Mouse (Mus musculus): ENCODE data around the gene Pcdh15. TPM values are rescaled to one million over a fixed set of nuclear protein-coding genes. Genes with fewer than 3 reads are reported as not detected.

The Pcdh15 gene
- polyA plus RNA-seq, 2 experiments = 1.0 TPM

GRCm38 (mm10) chr10:73928672-73929071 is 829.5 kb downstream of the Pcdh15 start:
- H3K4me1 ChIP-seq (ENCODE audit: control insufficient read depth, insufficient read depth, low read length) = no peaks in the 10 kb centered on the region
- TF ChIP-seq POLR2A (IDR thresholded peaks at IDR 0.05; ENCODE audit: borderline replicate concordance, extremely low read depth, insufficient read depth, insufficient read length) = no peak
- H3K27me3 ChIP-seq (ENCODE audit: control insufficient read depth, insufficient read depth, low read length) = no peaks in the 10 kb centered on the region
- H3K36me3 ChIP-seq (ENCODE audit: control insufficient read depth, insufficient read depth, low read length) = no peaks in the 10 kb centered on the region
- no peak overlapping the region for H3K4me2 ChIP-seq (replicated peaks; ENCODE audit: low read depth, low read length, severe bottlenecking)
- H3K9me3 ChIP-seq (ENCODE audit: control insufficient read depth, low read length) = no peaks in the 10 kb centered on the region
- DNase-seq (ENCODE audit: low spot score) = no peak
- H3K27ac ChIP-seq (replicated peaks; ENCODE audit: low read depth, low read length) = no peak overlapping the region
- no peak for ATAC-seq (ENCODE audit: low FRiP score, low read depth)
- no peak overlapping the region for H3K4me3 ChIP-seq (replicated peaks; ENCODE audit: low read length)
- WGBS = 69% methylated on average over 1 of the region's 1 CpGs
- no peak overlapping the region for H3K9ac ChIP-seq (ENCODE audit: low read depth, low read length, severe bottlenecking)

GRCm38 (mm10) chr10:73929718-73930117 is 830.6 kb downstream of the Pcdh15 start:
- no peaks in the 10 kb centered on the region for H3K4me1 ChIP-seq (ENCODE audit: control insufficient read depth, insufficient read depth, low read length)
- H3K9ac ChIP-seq (ENCODE audit: low read depth, low read length, severe bottlenecking) = no peak overlapping the region
- no peaks in the 10 kb centered on the region for H3K9me3 ChIP-seq (ENCODE audit: control insufficient read depth, low read length)
- WGBS = 50% methylated on average over 5 of the region's 5 CpGs
- DNase-seq (ENCODE audit: low spot score) = peak; percentile 57
- TF ChIP-seq POLR2A (IDR thresholded peaks at IDR 0.05; ENCODE audit: borderline replicate concordance, extremely low read depth, insufficient read depth, insufficient read length) = no peak
- no peaks in the 10 kb centered on the region for H3K36me3 ChIP-seq (ENCODE audit: control insufficient read depth, insufficient read depth, low read length)
- H3K4me3 ChIP-seq (replicated peaks; ENCODE audit: low read length) = no peak overlapping the region
- H3K27ac ChIP-seq (replicated peaks; ENCODE audit: low read depth, low read length) = no peak overlapping the region
- no peak for ATAC-seq (ENCODE audit: low FRiP score, low read depth)
- no peaks in the 10 kb centered on the region for H3K27me3 ChIP-seq (ENCODE audit: control insufficient read depth, insufficient read depth, low read length)
- H3K4me2 ChIP-seq (replicated peaks; ENCODE audit: low read depth, low read length, severe bottlenecking) = no peak overlapping the region

- no peak for ATAC-seq (ENCODE audit: low FRiP score, low read depth)
Observed at GRCm38 (mm10) chr10:73931185-73931584, 832.0 kb downstream of the Pcdh15 start.

GRCm38 (mm10) chr10:73931996-73932679 is 833.0 kb downstream of the Pcdh15 start:
- Histone ChIP-seq H3K36me3 (ENCODE audit: control insufficient read depth, insufficient read depth, low read length) (no peaks in the 10 kb centered on the region), H3K4me2 (replicated peaks; ENCODE audit: low read depth, low read length, severe bottlenecking) (no peak overlapping the region), H3K9me3 (ENCODE audit: control insufficient read depth, low read length) (no peaks in the 10 kb centered on the region), H3K4me3 (replicated peaks; ENCODE audit: low read length) (no peak overlapping the region), H3K9ac (ENCODE audit: low read depth, low read length, severe bottlenecking) (no peak overlapping the region), H3K27me3 (ENCODE audit: control insufficient read depth, insufficient read depth, low read length) (no peaks in the 10 kb centered on the region), H3K4me1 (ENCODE audit: control insufficient read depth, insufficient read depth, low read length) (no peaks in the 10 kb centered on the region), H3K27ac (replicated peaks; ENCODE audit: low read depth, low read length) (no peak overlapping the region)
- DNase-seq (ENCODE audit: low spot score) (no peak), ATAC-seq (ENCODE audit: low FRiP score, low read depth) (no peak)
- no peak for TF ChIP-seq POLR2A (IDR thresholded peaks at IDR 0.05; ENCODE audit: borderline replicate concordance, extremely low read depth, insufficient read depth, insufficient read length)
- 92% methylated on average over 4 of the region's 4 CpGs for WGBS

More at GRCm38 (mm10) chr10:73931185-73931584, 832.0 kb downstream of the Pcdh15 start:
- H3K4me1 ChIP-seq (ENCODE audit: control insufficient read depth, insufficient read depth, low read length) = no peaks in the 10 kb centered on the region
- no peak for TF ChIP-seq POLR2A (IDR thresholded peaks at IDR 0.05; ENCODE audit: borderline replicate concordance, extremely low read depth, insufficient read depth, insufficient read length)
- no peak overlapping the region for H3K4me2 ChIP-seq (replicated peaks; ENCODE audit: low read depth, low read length, severe bottlenecking)
- H3K27ac ChIP-seq (replicated peaks; ENCODE audit: low read depth, low read length) = no peak overlapping the region
- no peak overlapping the region for H3K4me3 ChIP-seq (replicated peaks; ENCODE audit: low read length)
- DNase-seq (ENCODE audit: low spot score) = no peak
- H3K36me3 ChIP-seq (ENCODE audit: control insufficient read depth, insufficient read depth, low read length) = no peaks in the 10 kb centered on the region
- H3K9ac ChIP-seq (ENCODE audit: low read depth, low read length, severe bottlenecking) = no peak overlapping the region
- H3K9me3 ChIP-seq (ENCODE audit: control insufficient read depth, low read length) = no peaks in the 10 kb centered on the region
- no peaks in the 10 kb centered on the region for H3K27me3 ChIP-seq (ENCODE audit: control insufficient read depth, insufficient read depth, low read length)

GRCm38 (mm10) chr10:73936121-73936520 is 837.0 kb downstream of the Pcdh15 start:
- Histone ChIP-seq H3K4me1 (ENCODE audit: control insufficient read depth, insufficient read depth, low read length) (no peaks in the 10 kb centered on the region), H3K27ac (replicated peaks; ENCODE audit: low read depth, low read length) (no peak overlapping the region), H3K36me3 (ENCODE audit: control insufficient read depth, insufficient read depth, low read length) (no peaks in the 10 kb centered on the region), H3K9ac (ENCODE audit: low read depth, low read length, severe bottlenecking) (no peak overlapping the region), H3K4me2 (replicated peaks; ENCODE audit: low read depth, low read length, severe bottlenecking) (no peak overlapping the region), H3K27me3 (ENCODE audit: control insufficient read depth, insufficient read depth, low read length) (no peaks in the 10 kb centered on the region), H3K9me3 (ENCODE audit: control insufficient read depth, low read length) (no peaks in the 10 kb centered on the region), H3K4me3 (replicated peaks; ENCODE audit: low read length) (no peak overlapping the region)
- ATAC-seq (ENCODE audit: low FRiP score, low read depth) = no peak
- 69% methylated on average over 5 of the region's 5 CpGs for whole genome bisulfite sequencing
- no peak for DNase-seq (ENCODE audit: low spot score)
- TF ChIP-seq POLR2A (IDR thresholded peaks at IDR 0.05; ENCODE audit: borderline replicate concordance, extremely low read depth, insufficient read depth, insufficient read length) = no peak

Measured in limb, embryonic 14.5 days (tissue).